Mouse (Mus musculus) regulatory T cell (primary cell): ENCODE measurements at regions not wholly inside any gene's neighbourhood (a gene's known extent, or its start where the extent isn't known, plus 50 kb on each side); places are given as distances from the start of the nearest gene placed in this dataset.

Experiments used
- in situ Hi-C: fragments of 300-600 bp; cut with MboI, MseI; formaldehyde crosslinking; loops from one replicate; pipeline ENCODE4 v1.15.1; 2025; ENCODE audit warnings: high pct_unique_total_duplicates

DNA sequence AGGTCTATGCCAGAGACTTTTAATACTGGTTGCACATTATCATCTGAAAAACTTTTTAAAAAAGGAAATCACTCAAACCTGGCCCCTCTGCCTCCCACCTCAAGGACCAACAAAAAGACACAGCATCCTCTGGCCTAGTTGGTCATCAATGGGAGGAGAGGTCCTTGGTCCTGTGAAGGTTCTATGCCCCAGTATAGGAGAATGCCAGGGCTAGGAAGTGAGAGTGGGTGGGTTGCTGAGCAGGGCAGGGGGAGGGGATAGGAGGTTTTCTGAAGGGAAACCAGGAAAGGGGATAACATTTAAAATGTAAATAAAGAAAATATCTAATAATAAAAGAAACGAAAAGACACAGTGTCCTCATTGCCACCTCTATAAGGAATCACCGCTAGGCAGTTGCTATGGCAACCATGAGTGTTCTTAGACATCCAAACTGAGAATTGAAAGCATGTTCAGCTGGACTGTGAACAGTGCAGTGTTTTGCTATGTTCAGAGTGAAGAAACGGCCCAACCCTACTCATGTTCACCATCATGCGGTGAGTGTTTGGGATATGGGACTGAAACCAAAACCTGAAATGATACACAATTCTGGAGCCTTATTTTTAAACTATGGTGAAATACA is 82.5 kb upstream of the 4933402D24Rik start:
- in situ Hi-C loops = no loop called here

DNA sequence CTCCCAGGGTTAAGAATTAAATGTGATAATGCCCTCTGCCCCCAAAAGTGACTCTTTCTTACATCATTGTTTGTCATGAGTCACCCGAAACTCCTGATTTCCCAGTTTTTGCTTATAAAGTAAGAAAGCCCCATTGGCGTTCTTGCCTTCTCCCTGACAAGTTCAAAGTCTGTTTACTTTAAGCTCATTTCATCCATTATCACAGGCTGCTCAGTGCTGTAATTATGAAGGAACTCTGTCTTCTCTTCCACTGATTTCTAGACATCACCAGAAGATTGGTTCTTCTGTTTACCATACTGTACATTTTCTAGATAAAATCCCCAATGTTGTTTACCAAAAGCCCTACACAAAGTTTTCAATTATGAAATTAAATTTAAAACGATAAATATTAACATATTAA is 81.2 kb upstream of the 4933402D24Rik start:
- in situ Hi-C loops = no loop called here

DNA sequence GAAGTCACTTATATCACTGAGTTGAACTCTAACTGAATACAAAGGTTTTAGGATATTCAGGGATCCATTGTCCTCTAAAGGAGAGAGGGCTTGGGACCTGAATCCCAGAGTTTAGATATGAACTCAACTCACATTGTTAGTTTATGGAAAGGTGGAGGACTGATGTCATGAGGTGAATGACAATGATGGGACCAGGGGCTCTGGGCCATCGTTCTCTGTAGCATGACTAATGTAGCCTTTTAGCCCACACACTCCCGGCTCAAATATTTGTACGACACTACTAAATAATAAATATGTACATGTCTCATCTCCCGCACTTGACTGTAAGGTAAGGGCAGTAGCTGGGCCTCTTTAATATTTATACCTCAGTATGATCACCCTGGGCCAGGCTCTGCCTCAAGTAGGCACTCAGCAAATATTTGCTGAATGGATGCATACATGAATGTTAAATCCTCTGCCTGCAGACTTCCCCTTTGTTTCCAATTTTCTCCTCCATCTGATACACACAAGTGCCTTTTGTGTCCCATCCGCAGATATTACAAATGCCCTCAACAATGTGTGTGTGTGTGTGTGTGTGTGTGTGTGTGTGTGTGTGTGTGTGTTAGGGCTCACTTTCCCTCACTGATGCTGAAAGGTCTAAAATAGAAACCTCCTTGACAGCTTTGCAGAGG is 59.2 kb upstream of the 4933402D24Rik start:
- in situ Hi-C loops = no loop called here

DNA sequence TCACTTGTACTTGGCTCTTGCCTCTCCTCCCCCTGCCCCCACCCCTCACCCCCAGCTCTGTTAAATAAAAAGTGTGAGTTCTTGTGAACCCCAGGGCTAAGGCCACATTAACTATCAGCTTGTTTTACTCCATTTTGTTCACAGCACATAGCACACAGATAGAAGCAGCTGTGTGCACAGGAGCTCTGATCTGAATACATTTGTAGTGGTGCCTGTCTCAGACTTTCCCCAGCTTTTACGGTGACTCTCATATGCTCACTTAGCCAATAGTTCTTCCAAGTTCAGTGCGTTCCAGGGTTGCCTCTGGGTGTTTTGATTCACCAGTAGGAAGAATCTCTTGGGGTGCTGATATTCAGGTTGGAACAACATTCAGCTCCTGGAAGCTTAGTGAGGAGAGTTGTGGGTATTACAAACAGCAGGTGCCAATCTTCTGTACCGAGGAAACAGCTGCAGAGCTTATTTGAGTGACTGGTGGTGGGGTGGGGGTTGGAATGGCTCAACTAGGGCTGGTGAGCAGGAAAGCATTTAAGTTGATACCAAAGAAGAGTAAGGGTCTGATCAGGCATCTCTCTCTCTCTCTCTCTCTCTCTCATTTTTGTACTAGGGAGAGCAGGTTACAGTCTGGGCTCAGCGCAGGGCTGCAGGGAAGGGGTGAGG is 51.7 kb upstream of the 4933402D24Rik start:
- in situ Hi-C loops = no loop called here

DNA sequence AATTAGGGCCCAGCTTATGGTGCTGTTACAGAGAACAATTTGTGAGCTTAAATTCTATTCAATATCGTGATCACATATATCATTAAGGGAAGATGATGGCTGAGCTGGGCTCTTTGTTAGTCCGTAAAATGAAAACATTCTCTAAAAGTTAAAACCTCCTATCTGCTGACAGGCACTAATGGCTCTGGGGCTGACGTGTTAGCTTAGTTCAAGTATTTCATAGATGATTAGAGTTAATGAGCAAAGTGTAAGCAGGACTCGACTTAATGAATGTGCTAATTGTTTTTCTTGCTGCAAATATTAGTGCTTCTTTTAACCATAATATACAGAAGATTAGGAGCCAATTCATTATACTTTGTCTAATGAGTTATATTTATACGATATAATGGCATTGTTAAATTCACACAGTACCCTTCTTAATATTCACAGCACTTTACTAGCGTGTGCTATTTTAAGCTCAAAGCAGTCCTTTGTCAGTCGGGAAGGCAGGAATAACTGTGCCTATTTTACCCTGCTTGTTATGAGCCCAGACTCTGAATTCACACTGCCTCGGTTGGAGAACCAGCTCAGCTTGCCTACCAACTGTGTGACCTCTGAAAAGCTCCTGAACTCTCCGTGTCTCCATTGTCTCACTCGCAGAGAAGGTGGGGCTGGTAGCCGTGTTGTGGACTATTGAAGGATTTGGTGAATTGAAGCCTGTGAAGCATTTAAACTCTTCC is 50.6 kb upstream of the 4933402D24Rik start:
- in situ Hi-C loops = no loop called here
